Comparison of ENCODE assay signal across 12 mouse cellular contexts in genomic region chr2:158670571-158670970, GRCm38 (mm10). TPM values are rescaled to one million over a fixed set of nuclear protein-coding genes. Genes with fewer than 3 reads are reported as not detected.
DNase-seq lines count a peak whose midpoint lies in the region; ATAC-seq lines count a peak whose summit lies in the region.
"Had no signal": no experiment of that assay in that cellular context is flagged by ENCODE, and none has a peak within 500 bp of the region (broad histone marks: within the 10 kb centered on the region; RNA-seq: fewer than 3 reads in every experiment).

No protein-coding gene starts in this region.

- no peaks in the 10 kb centered on the region for H3K27me3 ChIP-seq in hindbrain, embryonic 16.5 days (replicated peaks; ENCODE audit: control insufficient read depth, insufficient read depth, low read length)
- H3K27me3 ChIP-seq in hindbrain, embryonic 11.5 days (ENCODE audit: control insufficient read depth, insufficient read depth, low read length) = peaks cover 12% of the 10 kb centered on the region
- peaks cover 33% of the 10 kb centered on the region for H3K27me3 ChIP-seq in neural tube, embryonic 12.5 days (replicated peaks)
- peaks cover 38% of the 10 kb centered on the region for H3K27me3 ChIP-seq in kidney, embryonic 14.5 days (ENCODE audit: control insufficient read depth, insufficient read depth, low read length)

- H3K9me3 ChIP-seq in hindbrain, embryonic 16.5 days (ENCODE audit: control insufficient read depth, low read length) = no peaks in the 10 kb centered on the region
- no peaks in the 10 kb centered on the region for H3K9me3 ChIP-seq in hindbrain, embryonic 11.5 days (ENCODE audit: control insufficient read depth, low read length)
- H3K9me3 ChIP-seq in neural tube, embryonic 12.5 days = no peaks in the 10 kb centered on the region
- H3K9me3 ChIP-seq in kidney, embryonic 14.5 days (ENCODE audit: control insufficient read depth, low read length) = no peaks in the 10 kb centered on the region
- H3K9me3 ChIP-seq: limb, embryonic 12.5 days had no signal

- no peak for ATAC-seq in hindbrain, embryonic 16.5 days
- no peak for ATAC-seq in hindbrain, embryonic 11.5 days (ENCODE audit: low FRiP score)
- no peak for ATAC-seq in neural tube, embryonic 12.5 days (ENCODE audit: low FRiP score, low read depth)
- ATAC-seq in kidney, embryonic 14.5 days (ENCODE audit: low FRiP score, low TSS enrichment) = peak; percentile 65

- no peak overlapping the region for H3K4me3 ChIP-seq in hindbrain, embryonic 16.5 days (ENCODE audit: low read length)
- H3K4me3 ChIP-seq in hindbrain, embryonic 11.5 days (ENCODE audit: low read depth, low read length) = no peak overlapping the region
- no peak overlapping the region for H3K4me3 ChIP-seq in neural tube, embryonic 12.5 days
- no peak overlapping the region for H3K4me3 ChIP-seq in kidney, embryonic 14.5 days (ENCODE audit: low read length)
- H3K4me3 ChIP-seq: limb, embryonic 12.5 days had no signal

- 27% methylated on average over 9 of the region's 10 CpGs for WGBS in hindbrain, embryonic 16.5 days
- WGBS in hindbrain, embryonic 11.5 days = 14% methylated on average over 10 of the region's 10 CpGs
- WGBS in neural tube, embryonic 12.5 days = 38% methylated on average over 10 of the region's 10 CpGs
- WGBS in kidney, embryonic 14.5 days = 38% methylated on average over 10 of the region's 10 CpGs

- peaks cover 26% of the 10 kb centered on the region for H3K4me1 ChIP-seq in hindbrain, embryonic 16.5 days (ENCODE audit: control insufficient read depth, insufficient read depth, low read depth, low read length)
- H3K4me1 ChIP-seq in hindbrain, embryonic 11.5 days (replicated peaks; ENCODE audit: control insufficient read depth, insufficient read depth, low read length) = peaks cover 8% of the 10 kb centered on the region
- H3K4me1 ChIP-seq in neural tube, embryonic 12.5 days = peaks cover 33% of the 10 kb centered on the region
- H3K4me1 ChIP-seq in kidney, embryonic 14.5 days (ENCODE audit: control insufficient read depth, insufficient read depth, low read length) = peaks cover 45% of the 10 kb centered on the region

- no peak overlapping the region for H3K9ac ChIP-seq in hindbrain, embryonic 16.5 days (ENCODE audit: low read depth, low read length)
- H3K9ac ChIP-seq in hindbrain, embryonic 11.5 days (ENCODE audit: low read depth, low read length) = no peak overlapping the region
- H3K9ac ChIP-seq in neural tube, embryonic 12.5 days = 0 out of 2 replicates have a peak overlapping the region, but pooled peaks have one; percentile 8
- H3K9ac ChIP-seq in kidney, embryonic 14.5 days (ENCODE audit: low read depth, low read length) = no peak overlapping the region
- H3K9ac ChIP-seq: limb, embryonic 12.5 days had no signal

- H3K4me2 ChIP-seq in hindbrain, embryonic 16.5 days (ENCODE audit: low read length) = peak overlapping the region; percentile 19
- no peak overlapping the region for H3K4me2 ChIP-seq in hindbrain, embryonic 11.5 days (replicated peaks; ENCODE audit: low read depth, low read length)
- H3K4me2 ChIP-seq in neural tube, embryonic 12.5 days (replicated peaks) = no peak overlapping the region
- peak overlapping the region; percentile 21; the same call in 1 of the 2 replicates for H3K4me2 ChIP-seq in kidney, embryonic 14.5 days (replicated peaks; ENCODE audit: low read depth, low read length)
- H3K4me2 ChIP-seq: heart, embryonic 11.5 days; limb, embryonic 12.5 days had no signal

- DNase-seq in hindbrain, embryonic 11.5 days (ENCODE audit: low spot score) = no peak
- DNase-seq in neural tube, embryonic 10.5 days (ENCODE audit: extremely low spot score, low spot score) = no peak
- DNase-seq in right cerebral cortex, postnatal 4 days = no peak
- DNase-seq in ovary, postnatal 14 days (ENCODE audit: low spot score) = no peak
- DNase-seq: adrenal gland, adult 2 months; layer of hippocampus, adult 9-11 months; lung, postnatal 10 days had no signal

- H3K36me3 ChIP-seq in hindbrain, embryonic 16.5 days (ENCODE audit: control insufficient read depth, insufficient read depth, low read length) = no peaks in the 10 kb centered on the region
- no peaks in the 10 kb centered on the region for H3K36me3 ChIP-seq in hindbrain, embryonic 11.5 days (ENCODE audit: control insufficient read depth, insufficient read depth, low read length)
- H3K36me3 ChIP-seq in neural tube, embryonic 12.5 days = no peaks in the 10 kb centered on the region
- no peaks in the 10 kb centered on the region for H3K36me3 ChIP-seq in kidney, embryonic 14.5 days (ENCODE audit: control insufficient read depth, insufficient read depth, low read length)
- H3K36me3 ChIP-seq: limb, embryonic 12.5 days had no signal

- no peak overlapping the region for H3K27ac ChIP-seq in hindbrain, embryonic 16.5 days (ENCODE audit: low read depth, low read length)
- no peak overlapping the region for H3K27ac ChIP-seq in hindbrain, embryonic 11.5 days (ENCODE audit: low read depth, low read length)
- no peak overlapping the region for H3K27ac ChIP-seq in neural tube, embryonic 12.5 days
- H3K27ac ChIP-seq in kidney, embryonic 14.5 days (ENCODE audit: low read depth, low read length) = no peak overlapping the region
- H3K27ac ChIP-seq: limb, embryonic 12.5 days had no signal

RNA-seq across cellular contexts. Expression of gene Ppp1r16b, which starts 5.4 kb away (rescaled TPM):
- polyA plus RNA-seq in hindbrain, embryonic 16.5 days (2015; fragmentation: Nextera tagmentation; extraction: Ambion mirVana) = 26.4 and 27.2 TPM in 2 replicates
- 2.4 and 3.6 TPM in 2 replicates for polyA plus RNA-seq in hindbrain, embryonic 11.5 days (2014; fragmentation: Nextera tagmentation; extraction: Ambion mirVana)
- polyA plus RNA-seq in neural tube, embryonic 12.5 days (2016; fragmentation: Nextera tagmentation; extraction: Ambion mirVana) = 4.2 and 4.5 TPM in 2 replicates
- 16.6 and 17.3 TPM in 2 replicates for polyA plus RNA-seq in kidney, embryonic 14.5 days (2014; fragmentation: Nextera tagmentation; extraction: Ambion mirVana)

RNA-seq across cellular contexts. Expression of gene Actr5, which starts 45.9 kb away (rescaled TPM):
- 6.2 and 12.0 TPM in 2 replicates for polyA plus RNA-seq in hindbrain, embryonic 16.5 days (2015; fragmentation: Nextera tagmentation; extraction: Ambion mirVana)
- polyA plus RNA-seq in hindbrain, embryonic 11.5 days (2014; fragmentation: Nextera tagmentation; extraction: Ambion mirVana) = 13.7 and 16.7 TPM in 2 replicates
- 20.3 and 20.5 TPM in 2 replicates for polyA plus RNA-seq in neural tube, embryonic 12.5 days (2016; fragmentation: Nextera tagmentation; extraction: Ambion mirVana)
- polyA plus RNA-seq in kidney, embryonic 14.5 days (2014; fragmentation: Nextera tagmentation; extraction: Ambion mirVana) = 13.2 and 15.6 TPM in 2 replicates

Comparison
In these comparisons a context has a peak if more than half of its experiments do, and no peak if none do; other contexts are left out.
1. H3K4me2 ChIP-seq: peak in hindbrain, embryonic 16.5 days (single experiment) and kidney, embryonic 14.5 days (single experiment); none in hindbrain, embryonic 11.5 days (single experiment) and neural tube, embryonic 12.5 days (single experiment).